Mouse (Mus musculus): ENCODE results near the gene C130026I21Rik. TPM values are rescaled to one million over a fixed set of nuclear protein-coding genes. Genes with fewer than 3 reads are reported as not detected.
"Not testable (repeated sequence)": the region's sequence is repeated elsewhere in the genome, so short reads cannot be mapped to it uniquely, and the experiment has no call there.

C130026I21Rik gene
- polyA plus RNA-seq (2012; rRNA removed), result 3.3 and 4.4 TPM in 2 replicates

DNA sequence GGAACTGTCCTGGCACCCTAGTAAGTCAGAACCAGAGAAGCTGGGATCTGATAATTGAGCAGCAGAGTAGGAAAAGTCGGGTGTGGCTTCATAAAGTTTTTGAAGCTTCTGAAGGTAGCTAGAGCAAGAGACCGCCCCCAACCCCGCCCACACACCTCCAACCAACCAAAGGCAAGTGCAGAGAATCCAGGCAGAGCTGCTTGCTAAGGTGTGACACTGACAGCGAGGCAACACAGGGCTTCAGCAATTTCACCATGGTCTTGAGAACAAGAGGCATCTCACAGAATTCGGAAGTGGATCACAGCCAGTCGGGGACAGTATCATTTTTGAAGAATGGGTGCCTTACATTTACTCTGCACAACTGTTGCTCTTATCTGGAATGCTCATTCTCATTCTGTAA, at the start of gene C130026I21Rik:
Gene C130026I21Rik (minus strand): TSS at position 101 of the 400 bp plus-strand sequence.
- H3K36me3 ChIP-seq (ENCODE audit: control insufficient read depth, insufficient read depth, low read length); H3K4me1 ChIP-seq (replicated peaks; ENCODE audit: control insufficient read depth, insufficient read depth, low read length); H3K4me3 ChIP-seq (ENCODE audit: control insufficient read depth, insufficient read depth, low read length); H3K27me3 ChIP-seq (ENCODE audit: control insufficient read depth, insufficient read depth, low read length); DNase-seq; H3K27ac ChIP-seq (ENCODE audit: control insufficient read depth, insufficient read depth, low read length): not testable (repeated sequence)
- no CpG with 5 or more reads among the region's 6 CpGs for WGBS

DNA sequence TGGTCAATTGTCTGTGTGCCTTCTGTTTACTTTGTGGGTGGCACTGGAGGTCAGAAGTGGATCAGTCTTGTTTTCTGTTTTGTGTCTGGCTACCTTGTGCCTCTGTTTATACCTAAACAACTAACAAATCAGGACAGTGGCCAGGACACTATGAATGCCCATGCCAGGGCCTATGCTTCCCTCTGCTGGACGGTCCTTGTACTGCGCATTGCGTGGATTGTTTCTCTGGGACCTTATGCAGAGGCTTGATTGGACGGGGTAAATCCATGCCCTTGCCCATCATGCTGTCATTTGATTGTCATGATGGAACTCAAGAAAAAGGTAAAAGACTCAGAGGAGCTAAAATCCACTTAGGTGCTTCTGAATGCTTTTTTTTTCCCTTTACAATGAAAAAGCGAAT, 16.7 kb upstream of the C130026I21Rik start:
- WGBS, result 43% methylated on average over 4 of the region's 5 CpGs
- not testable (repeated sequence) for H3K36me3 ChIP-seq (ENCODE audit: control insufficient read depth, insufficient read depth, low read length); H3K27me3 ChIP-seq (ENCODE audit: control insufficient read depth, insufficient read depth, low read length); H3K4me1 ChIP-seq (replicated peaks; ENCODE audit: control insufficient read depth, insufficient read depth, low read length); H3K27ac ChIP-seq (ENCODE audit: control insufficient read depth, insufficient read depth, low read length); H3K4me3 ChIP-seq (ENCODE audit: control insufficient read depth, insufficient read depth, low read length)
- peak; percentile 34 for DNase-seq

DNA sequence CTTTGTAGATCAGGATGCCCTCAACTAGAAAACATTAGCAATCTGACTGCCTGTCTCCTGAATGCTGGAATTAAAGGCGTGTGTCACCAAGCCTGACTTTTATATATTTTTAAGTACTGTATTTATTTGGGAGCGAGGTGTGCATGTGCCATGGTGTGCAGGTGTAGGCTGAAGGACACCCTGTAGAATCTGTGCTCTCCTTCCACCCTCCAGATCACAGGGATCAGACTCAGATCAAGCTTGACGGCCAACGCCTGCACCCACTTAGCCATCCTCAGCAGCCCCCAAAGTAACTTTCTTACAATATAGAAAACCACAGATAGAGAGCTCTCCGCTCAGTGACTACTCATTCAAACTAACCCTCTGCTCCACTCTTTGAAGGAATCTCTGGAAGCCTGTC, 6.1 kb upstream of the C130026I21Rik start:
- H3K27me3 ChIP-seq (ENCODE audit: control insufficient read depth, insufficient read depth, low read length); DNase-seq; H3K27ac ChIP-seq (ENCODE audit: control insufficient read depth, insufficient read depth, low read length); H3K4me3 ChIP-seq (ENCODE audit: control insufficient read depth, insufficient read depth, low read length); H3K36me3 ChIP-seq (ENCODE audit: control insufficient read depth, insufficient read depth, low read length); H3K4me1 ChIP-seq (replicated peaks; ENCODE audit: control insufficient read depth, insufficient read depth, low read length): not testable (repeated sequence)
- WGBS, result 73% methylated on average over 4 of the region's 5 CpGs

DNA sequence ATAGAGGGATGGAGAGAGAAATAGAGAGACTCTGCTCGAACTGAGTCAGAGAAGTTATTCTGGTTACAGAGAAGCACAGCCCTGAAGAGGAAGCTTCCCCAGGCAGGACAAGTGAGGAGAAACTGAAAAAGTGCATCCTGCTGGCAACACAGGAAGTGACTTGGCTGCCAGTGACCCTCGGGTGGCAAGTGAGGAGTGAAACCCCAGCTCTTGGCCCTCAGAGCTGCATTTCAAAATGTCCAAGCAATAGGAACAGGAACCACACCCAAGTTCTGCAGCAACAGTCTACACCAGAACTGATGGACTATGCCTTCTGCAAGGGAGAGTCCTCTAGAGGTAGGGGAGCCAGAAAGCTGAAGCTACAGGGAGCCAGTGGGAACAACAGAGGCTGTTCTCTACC, 11.7 kb downstream of the C130026I21Rik start:
- not testable (repeated sequence) for H3K27me3 ChIP-seq (ENCODE audit: control insufficient read depth, insufficient read depth, low read length); H3K4me3 ChIP-seq (ENCODE audit: control insufficient read depth, insufficient read depth, low read length); H3K27ac ChIP-seq (ENCODE audit: control insufficient read depth, insufficient read depth, low read length); DNase-seq; H3K36me3 ChIP-seq (ENCODE audit: control insufficient read depth, insufficient read depth, low read length); H3K4me1 ChIP-seq (replicated peaks; ENCODE audit: control insufficient read depth, insufficient read depth, low read length)
- WGBS, result 69% methylated on average over 2 of the region's 2 CpGs

DNA sequence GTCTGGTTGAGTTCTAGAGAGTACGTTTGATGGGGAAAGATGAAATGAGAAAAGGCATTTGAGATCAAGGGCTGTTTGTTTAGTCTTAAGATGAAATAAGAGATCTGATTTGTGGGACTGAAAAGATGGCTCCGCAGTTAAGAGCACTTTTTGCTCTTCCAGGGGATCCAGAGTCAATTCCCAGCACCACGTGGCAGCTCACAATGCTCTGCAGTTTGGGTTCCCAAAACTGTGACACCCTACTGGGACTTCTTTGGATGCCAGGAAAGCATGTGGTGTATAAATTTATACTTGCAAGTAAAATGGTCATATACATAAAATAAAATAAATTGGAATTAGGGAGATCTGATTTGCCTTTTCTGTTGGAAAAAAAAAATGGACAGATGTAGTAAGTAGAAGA, 15.1 kb downstream of the C130026I21Rik start:
- H3K27me3 ChIP-seq (ENCODE audit: control insufficient read depth, insufficient read depth, low read length); H3K27ac ChIP-seq (ENCODE audit: control insufficient read depth, insufficient read depth, low read length); H3K4me3 ChIP-seq (ENCODE audit: control insufficient read depth, insufficient read depth, low read length); H3K4me1 ChIP-seq (replicated peaks; ENCODE audit: control insufficient read depth, insufficient read depth, low read length); DNase-seq; H3K36me3 ChIP-seq (ENCODE audit: control insufficient read depth, insufficient read depth, low read length): not testable (repeated sequence)
- 67% methylated on average over 2 of the region's 3 CpGs for WGBS

DNA sequence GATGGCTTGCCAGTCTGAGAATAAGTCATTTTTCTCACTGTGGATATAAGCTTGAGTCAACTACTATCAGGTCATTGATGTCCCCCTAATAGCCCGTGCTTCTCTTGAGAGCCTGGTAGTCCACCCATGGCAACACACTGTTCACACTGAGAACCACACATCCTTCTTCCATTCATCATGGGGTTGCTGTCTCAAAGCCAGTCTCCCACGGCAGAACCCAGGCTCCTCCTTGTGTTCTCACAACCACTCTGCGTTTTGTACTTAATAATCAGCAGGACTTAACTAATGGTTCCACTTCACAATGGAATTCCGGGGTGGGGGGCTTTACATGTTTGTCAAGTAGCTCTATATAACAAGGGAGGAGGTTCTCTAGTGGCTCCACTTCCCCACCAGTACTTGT, 19.2 kb downstream of the C130026I21Rik start:
- H3K4me1 ChIP-seq (replicated peaks; ENCODE audit: control insufficient read depth, insufficient read depth, low read length); H3K27ac ChIP-seq (ENCODE audit: control insufficient read depth, insufficient read depth, low read length); DNase-seq; H3K27me3 ChIP-seq (ENCODE audit: control insufficient read depth, insufficient read depth, low read length); H3K4me3 ChIP-seq (ENCODE audit: control insufficient read depth, insufficient read depth, low read length); H3K36me3 ChIP-seq (ENCODE audit: control insufficient read depth, insufficient read depth, low read length): not testable (repeated sequence)
- 88% methylated on average over 4 of the region's 4 CpGs for WGBS

DNA sequence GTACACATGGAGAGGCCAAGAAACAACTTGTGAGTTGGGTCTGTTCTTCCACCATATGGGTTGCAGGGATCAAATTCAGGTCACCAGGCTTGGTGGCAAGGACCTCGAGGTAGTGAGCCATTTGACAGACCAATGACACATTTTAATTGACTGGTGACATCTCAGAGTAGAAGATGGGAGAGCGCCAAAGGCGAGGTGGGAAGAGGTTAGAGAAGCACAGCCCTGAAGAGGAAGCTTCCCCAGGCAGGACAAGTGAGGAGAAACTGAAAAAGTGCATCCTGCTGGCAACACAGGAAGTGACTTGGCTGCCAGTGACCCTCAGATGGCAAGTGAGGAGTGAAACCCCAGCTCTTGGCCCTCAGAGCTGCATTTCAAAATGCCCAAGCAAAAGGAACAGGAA, 21.4 kb downstream of the C130026I21Rik start:
- H3K36me3 ChIP-seq (ENCODE audit: control insufficient read depth, insufficient read depth, low read length); H3K27me3 ChIP-seq (ENCODE audit: control insufficient read depth, insufficient read depth, low read length); DNase-seq; H3K4me3 ChIP-seq (ENCODE audit: control insufficient read depth, insufficient read depth, low read length); H3K4me1 ChIP-seq (replicated peaks; ENCODE audit: control insufficient read depth, insufficient read depth, low read length); H3K27ac ChIP-seq (ENCODE audit: control insufficient read depth, insufficient read depth, low read length): not testable (repeated sequence)
- WGBS, result 66% methylated on average over 3 of the region's 3 CpGs

DNA sequence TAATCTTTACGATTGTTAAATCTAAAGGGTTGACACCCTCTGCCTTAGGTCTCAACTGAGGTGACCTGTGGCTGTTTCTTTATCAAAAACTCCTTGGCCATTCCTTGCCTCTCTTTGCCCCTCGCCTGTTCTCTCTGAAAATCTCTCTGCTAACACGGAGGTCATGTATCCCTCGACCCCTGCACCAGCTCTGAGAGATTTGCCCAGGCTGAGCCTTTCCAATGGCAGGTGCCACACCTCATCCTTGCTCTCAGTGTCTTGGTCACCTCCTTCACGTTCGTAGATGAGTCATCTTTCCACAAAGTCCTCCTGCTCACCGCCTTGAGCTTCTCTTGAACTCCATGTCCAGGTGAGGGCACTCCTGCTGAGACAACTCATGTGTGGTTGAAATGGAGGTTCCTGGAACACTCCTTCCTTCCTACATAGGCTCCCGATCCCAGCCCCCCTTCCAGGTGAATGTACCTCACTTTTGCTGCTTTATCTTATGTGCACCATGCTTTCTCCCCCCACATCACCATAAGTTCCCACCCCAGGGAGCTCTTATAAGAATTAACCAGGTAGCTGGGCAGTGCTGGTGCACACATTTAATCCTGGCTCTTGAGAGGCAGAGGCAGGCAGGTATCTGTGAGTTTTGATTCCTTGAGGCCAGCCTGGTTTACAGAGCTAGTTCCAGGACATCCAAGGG, 23.4 kb downstream of the C130026I21Rik start:
- not testable (repeated sequence) for H3K27me3 ChIP-seq (ENCODE audit: control insufficient read depth, insufficient read depth, low read length); H3K4me1 ChIP-seq (replicated peaks; ENCODE audit: control insufficient read depth, insufficient read depth, low read length); H3K36me3 ChIP-seq (ENCODE audit: control insufficient read depth, insufficient read depth, low read length); H3K27ac ChIP-seq (ENCODE audit: control insufficient read depth, insufficient read depth, low read length); H3K4me3 ChIP-seq (ENCODE audit: control insufficient read depth, insufficient read depth, low read length); DNase-seq
- 74% methylated on average over 8 of the region's 8 CpGs for WGBS

DNA sequence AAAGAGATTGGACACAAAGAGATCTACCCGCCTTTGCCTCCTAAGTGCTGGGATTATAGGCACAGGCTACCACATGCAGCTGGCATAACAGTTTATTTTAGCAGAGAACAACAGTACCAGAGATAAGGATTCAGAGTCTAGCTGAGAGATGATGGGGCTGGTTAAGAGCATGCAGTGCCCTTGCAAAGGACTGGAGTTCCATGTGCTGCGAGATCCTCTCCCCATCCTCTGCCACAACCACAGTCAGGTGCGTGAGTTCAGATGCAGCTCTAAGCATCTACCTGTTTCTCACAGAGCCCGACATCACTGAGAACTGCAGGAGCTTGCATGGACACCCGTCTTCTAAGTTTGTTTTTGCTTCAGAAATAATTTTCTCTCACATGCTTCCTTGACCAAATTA, 24.1 kb downstream of the C130026I21Rik start:
- WGBS, result 89% methylated on average over 5 of the region's 5 CpGs
- not testable (repeated sequence) for DNase-seq; H3K36me3 ChIP-seq (ENCODE audit: control insufficient read depth, insufficient read depth, low read length); H3K27ac ChIP-seq (ENCODE audit: control insufficient read depth, insufficient read depth, low read length); H3K4me3 ChIP-seq (ENCODE audit: control insufficient read depth, insufficient read depth, low read length); H3K4me1 ChIP-seq (replicated peaks; ENCODE audit: control insufficient read depth, insufficient read depth, low read length); H3K27me3 ChIP-seq (ENCODE audit: control insufficient read depth, insufficient read depth, low read length)

DNA sequence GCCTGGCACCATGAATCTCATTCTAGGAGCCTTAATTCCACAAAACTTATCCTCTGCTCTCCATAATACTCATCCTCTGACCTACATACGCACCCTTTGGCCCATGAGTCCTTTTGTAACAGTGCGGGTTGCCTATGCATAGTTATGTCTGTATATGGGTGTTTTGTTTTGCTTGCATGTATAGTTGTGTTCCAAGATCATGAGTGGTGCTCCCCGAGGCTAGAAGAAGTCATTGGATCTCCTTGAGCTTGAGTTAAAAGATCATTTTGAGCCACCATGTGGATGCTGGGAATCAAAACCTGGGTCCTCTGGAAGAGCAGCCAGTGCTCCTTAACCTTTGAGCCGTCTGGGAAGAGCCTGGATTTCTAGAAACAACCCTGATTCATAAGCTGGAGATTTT, 25.4 kb downstream of the C130026I21Rik start:
- H3K4me1 ChIP-seq (replicated peaks; ENCODE audit: control insufficient read depth, insufficient read depth, low read length); DNase-seq; H3K27me3 ChIP-seq (ENCODE audit: control insufficient read depth, insufficient read depth, low read length); H3K27ac ChIP-seq (ENCODE audit: control insufficient read depth, insufficient read depth, low read length); H3K36me3 ChIP-seq (ENCODE audit: control insufficient read depth, insufficient read depth, low read length); H3K4me3 ChIP-seq (ENCODE audit: control insufficient read depth, insufficient read depth, low read length): not testable (repeated sequence)
- 75% methylated on average over 3 of the region's 4 CpGs for WGBS

DNA sequence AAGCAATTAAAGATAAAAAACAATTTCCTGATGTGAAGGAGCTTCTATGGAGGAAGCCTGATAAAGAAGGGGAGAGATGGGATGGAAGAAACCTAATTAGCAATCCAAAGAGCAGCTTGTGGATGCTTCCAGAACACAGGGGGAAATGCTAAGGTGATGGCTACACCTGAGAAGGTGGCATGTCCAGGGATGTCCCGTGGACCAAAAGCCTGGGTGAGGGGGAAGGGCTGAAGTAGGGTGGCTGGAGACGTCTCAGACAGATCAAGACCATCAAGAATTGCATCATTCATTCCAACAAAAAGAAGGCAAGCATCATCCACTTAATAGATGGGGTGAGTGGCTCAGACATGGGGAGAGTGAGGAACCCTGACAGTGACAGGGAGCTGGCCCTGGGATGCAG, 27.3 kb downstream of the C130026I21Rik start:
- not testable (repeated sequence) for DNase-seq; H3K4me1 ChIP-seq (replicated peaks; ENCODE audit: control insufficient read depth, insufficient read depth, low read length); H3K27ac ChIP-seq (ENCODE audit: control insufficient read depth, insufficient read depth, low read length); H3K4me3 ChIP-seq (ENCODE audit: control insufficient read depth, insufficient read depth, low read length); H3K27me3 ChIP-seq (ENCODE audit: control insufficient read depth, insufficient read depth, low read length); H3K36me3 ChIP-seq (ENCODE audit: control insufficient read depth, insufficient read depth, low read length)
- WGBS, result 72% methylated on average over 2 of the region's 2 CpGs

Measured in thymus, adult 2 months (tissue).